Mouse (Mus musculus): ENCODE data around the gene Unc80.

DNA sequence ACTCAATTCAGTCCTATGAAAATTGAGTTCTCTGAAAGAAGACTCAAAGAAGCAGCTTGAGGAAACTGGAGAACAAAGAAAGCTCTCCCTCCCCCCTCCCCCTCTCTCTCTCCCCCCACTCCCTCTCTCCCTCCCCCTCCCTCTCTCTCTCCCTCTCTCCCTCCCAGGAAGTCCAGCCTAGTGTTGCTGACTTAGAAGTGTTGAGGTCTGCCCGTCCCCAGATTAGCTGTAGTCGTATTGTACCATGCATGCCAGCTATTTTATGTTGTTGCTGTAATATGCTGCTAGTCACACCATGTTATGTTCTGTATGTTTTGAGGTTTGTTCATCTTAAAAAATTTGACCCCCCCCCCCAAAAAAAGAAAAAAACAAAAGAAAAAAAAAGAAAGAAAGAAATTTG is 11.6 kb upstream of the Unc80 start:
- TF ChIP-seq MAFK (IDR thresholded peaks at IDR 0.05; ENCODE audit: insufficient read depth, low read depth, low read length) (no peak), ZC3H11A (IDR thresholded peaks at IDR 0.05; ENCODE audit: borderline replicate concordance, low read depth, low read length) (no peak), HCFC1 (IDR thresholded peaks at IDR 0.05; ENCODE audit: borderline replicate concordance, insufficient read depth, low read length) (no peak)
